Mouse (Mus musculus) brain, embryonic 14.5 days (tissue): ENCODE data around the gene Hoxc8. TPM values are rescaled to one million over a fixed set of nuclear protein-coding genes. Genes with fewer than 3 reads are reported as not detected.

ENCODE experiments used
- DNase-seq: peaks from one replicate; pipeline ENCODE4 v3.0.0-alpha.2; 2011; ENCODE audit warnings: low read depth
- CTCF ChIP-seq: fragments of 200-500 bp; IDR thresholded peaks from 2 replicates; pipeline ENCODE4 v1.5.1; 2012; ENCODE audit warnings: inconsistent platforms, mild to moderate bottlenecking, moderate library complexity, borderline replicate concordance; ENCODE audit not compliant: insufficient read depth, insufficient read length; ENCODE audit errors: extremely low read depth
- POLR2A ChIP-seq: fragments of 200-500 bp; IDR thresholded peaks from 2 replicates; pipeline ENCODE4 v1.6.1; 2012; ENCODE audit warnings: mild to moderate bottlenecking, inconsistent platforms, borderline replicate concordance; ENCODE audit not compliant: poor library complexity, insufficient read depth, insufficient read length, severe bottlenecking; ENCODE audit errors: extremely low read depth
- polyA plus RNA-seq: library from polyadenylated mRNA; depleted of rRNA; stranded (reverse); fragments of >200 nt; gene quantifications from 2 replicates; pipeline ENCODE4 v1.2.3, GENCODE M21; 2012; rRNA removed

Hoxc8 gene
- polyA plus RNA-seq, 1 experiment: not detected

DNA sequence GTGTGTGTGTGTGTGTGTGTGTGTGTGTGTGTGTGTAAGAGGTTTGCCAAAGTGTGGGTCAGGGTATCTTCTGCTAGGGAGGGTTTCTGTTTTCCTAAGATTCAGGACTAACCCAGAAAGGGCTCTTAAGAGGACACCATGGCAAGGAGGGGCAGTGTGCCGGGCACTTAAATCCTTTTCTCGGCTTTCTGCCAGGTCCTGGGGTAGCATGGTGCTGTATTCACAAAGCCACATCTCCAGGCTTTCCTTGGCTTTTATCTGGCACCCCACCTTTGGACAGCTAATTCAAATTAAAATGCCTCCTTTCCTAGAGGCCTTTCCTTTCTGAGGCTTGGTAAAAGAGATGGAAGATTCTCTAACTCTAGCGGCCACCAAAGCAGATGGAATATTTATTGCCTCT is 49.2 kb downstream of the Hoxc8 start:
- TF ChIP-seq CTCF: no peak
- no peak for TF ChIP-seq POLR2A
- no peak for DNase-seq

GRCm38 (mm10) chr15:103040601-103041000 is 50.2 kb downstream of the Hoxc8 start:
- no peak for DNase-seq
- no peak for TF ChIP-seq CTCF
- no peak for TF ChIP-seq POLR2A

DNA sequence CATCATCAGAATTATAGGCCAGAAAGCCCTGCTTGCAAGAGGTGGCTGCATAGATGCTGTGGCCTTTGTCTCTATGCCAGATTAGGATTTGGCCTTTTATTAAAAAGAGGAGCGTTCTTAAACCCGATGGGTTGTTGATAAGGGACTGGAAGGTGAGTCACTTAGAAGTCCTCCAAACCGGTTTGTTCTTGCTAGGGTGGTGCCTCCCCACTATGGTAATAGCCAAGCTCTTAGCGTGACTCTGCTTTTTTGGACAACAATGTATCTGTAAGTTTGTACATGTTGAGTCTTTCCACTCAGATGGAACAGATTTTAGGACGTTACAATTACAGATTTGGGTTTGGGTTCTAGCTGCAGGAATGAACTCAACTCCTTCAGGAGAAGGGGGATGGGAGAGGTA is 51.2 kb downstream of the Hoxc8 start:
- no peak for DNase-seq
- no peak for TF ChIP-seq POLR2A
- no peak for TF ChIP-seq CTCF

DNA sequence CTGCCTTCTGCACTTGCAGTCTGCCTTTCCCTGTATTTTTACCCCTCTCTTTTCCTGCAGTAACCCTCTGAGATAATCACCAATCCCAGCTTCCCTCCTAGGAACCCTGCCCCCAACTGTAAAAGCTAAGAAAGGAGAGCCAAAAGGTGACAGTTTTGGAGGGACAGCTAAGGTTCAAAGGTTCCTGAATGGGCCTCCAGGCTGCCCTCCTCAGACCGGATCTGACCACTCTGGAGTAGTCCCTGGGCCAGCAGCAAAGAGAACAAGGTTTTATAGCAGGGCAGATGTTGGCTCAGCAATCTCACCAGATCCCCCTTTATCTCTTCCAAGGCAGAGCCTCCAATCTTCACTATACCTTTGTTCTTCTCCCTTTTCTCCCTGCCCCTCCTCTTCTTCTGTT is 51.8 kb downstream of the Hoxc8 start:
- TF ChIP-seq POLR2A (no peak), CTCF (no peak)
- no peak for DNase-seq

Other genes starting within 250 kb of the Hoxc8 start
- gene Hoxc13, start 69.5 kb upstream of the Hoxc8 start, polyA plus RNA-seq: 0.06 and 0.15 TPM in 2 replicates
- not detected in 2 replicates for gene Hoxc12, start 53.9 kb upstream of the Hoxc8 start, polyA plus RNA-seq
- gene Hoxc11, start 36.2 kb upstream of the Hoxc8 start, polyA plus RNA-seq: not detected in 2 replicates
- gene Hoxc10, start 23.8 kb upstream of the Hoxc8 start, polyA plus RNA-seq: 0.03 TPM in 1 of 2 replicates, not detected in the other
- gene Hoxc5, start 23.2 kb upstream of the Hoxc8 start, polyA plus RNA-seq: 1.0 and 7.0 TPM in 2 replicates
- not detected in 2 replicates for gene Hoxc9, start 14.2 kb upstream of the Hoxc8 start, polyA plus RNA-seq
- gene Hoxc6, start 7.7 kb downstream of the Hoxc8 start, polyA plus RNA-seq: 0.11 and 0.63 TPM in 2 replicates
- gene Hoxc4, start 28.3 kb downstream of the Hoxc8 start, polyA plus RNA-seq: 1.2 and 13.6 TPM in 2 replicates
- gene Smug1, start 176.5 kb downstream of the Hoxc8 start, polyA plus RNA-seq: 30.5 and 31.6 TPM in 2 replicates
- gene Cbx5, start 249.2 kb downstream of the Hoxc8 start, polyA plus RNA-seq: 101 and 118 TPM in 2 replicates
- gene Hnrnpa1, start 249.8 kb downstream of the Hoxc8 start, polyA plus RNA-seq: 976 and 1,085 TPM in 2 replicates